Mouse (Mus musculus): ENCODE data around the gene Ccdc126.

- TF ChIP-seq POLR2A (IDR thresholded peaks at IDR 0.05; ENCODE audit: borderline replicate concordance, extremely low read depth, insufficient read depth, insufficient read length, poor library complexity, severe bottlenecking): no peak
- TF ChIP-seq CTCF (IDR thresholded peaks at IDR 0.05; ENCODE audit: borderline replicate concordance, extremely low read depth, insufficient read depth, insufficient read length): no peak
Observed at GRCm38 (mm10) chr6:49298286-49298685, 20.8 kb upstream of the Ccdc126 start.
